9 mouse cellular contexts compared by ENCODE assay signal in genomic region chr13:54520221-54520620, GRCm38 (mm10). TPM values are rescaled to one million over a fixed set of nuclear protein-coding genes. Genes with fewer than 3 reads are reported as not detected.
DNase-seq lines count a peak whose midpoint lies in the region; TF ChIP-seq lines count a peak whose summit lies in the region.
"Had no signal": no experiment of that assay in that cellular context is flagged by ENCODE, and none has a peak within 500 bp of the region (broad histone marks: within the 10 kb centered on the region; RNA-seq: fewer than 3 reads in every experiment).

No protein-coding gene starts in this region.

- no peak overlapping the region for H3K27ac ChIP-seq in MEL (ENCODE audit: control insufficient read depth, low read depth, low read length)
- no peak overlapping the region for H3K27ac ChIP-seq in spleen, adult 2 months (ENCODE audit: insufficient read depth, low read length)
- no peak overlapping the region for H3K27ac ChIP-seq in hindbrain, embryonic 10.5 days
- H3K27ac ChIP-seq: embryonic facial prominence, embryonic 12.5 days had no signal

- peak; percentile 35 to 67 (median 59); a peak in 5 of 6 replicates for TF ChIP-seq CTCF in MEL (IDR thresholded peaks at IDR 0.05 in 2 of 3, conservative IDR thresholded peaks at IDR 0.05 in 1 of 3; ENCODE audit: control insufficient read depth in 1 of 3, insufficient read depth in 1 of 3, low read depth in 2 of 3, low read length in 3 of 3, poor library complexity in 1 of 3, severe bottlenecking in 1 of 3)
- peak; percentile 54; the same call in 1 of the 2 replicates for TF ChIP-seq CTCF in spleen, adult 2 months (IDR thresholded peaks at IDR 0.05; ENCODE audit: extremely low read depth, insufficient read depth, insufficient read length, insufficient replicate concordance)

- H3K4me1 ChIP-seq in MEL (ENCODE audit: control insufficient read depth in 1 of 2, insufficient read depth in 2 of 2, low read length in 2 of 2), result no peaks in the 10 kb centered on the region
- no peaks in the 10 kb centered on the region for H3K4me1 ChIP-seq in spleen, adult 2 months (ENCODE audit: control insufficient read depth, insufficient read depth, insufficient read length)
- no peaks in the 10 kb centered on the region for H3K4me1 ChIP-seq in hindbrain, embryonic 10.5 days (replicated peaks)
- H3K4me1 ChIP-seq: embryonic facial prominence, embryonic 12.5 days had no signal

- DNase-seq in kidney, adult 18-20 months, result peak; percentile 31
- no peak for DNase-seq in kidney, adult 11 months
- peak; percentile 59 for DNase-seq in MEL (ENCODE audit: low read depth, low spot score)
- DNase-seq in induced T-regulatory cell, adult 2 months (ENCODE audit: low read depth), result peak; percentile 64
- peak; percentile 4 to 56 for DNase-seq in spleen, adult 2 months (ENCODE audit: low read depth in 1 of 2, low spot score in 2 of 2)
- DNase-seq in neural tube, embryonic 10.5 days (ENCODE audit: extremely low spot score, low spot score), result no peak
- DNase-seq in hindbrain, embryonic 10.5 days (ENCODE audit: low spot score), result no peak
- DNase-seq in cerebellum, postnatal 4 days (ENCODE audit: low spot score in 2 of 2), result no peak

- 91% methylated on average over 4 of the region's 4 CpGs for WGBS in spleen, adult 2 months
- 90% methylated on average over 4 of the region's 4 CpGs for WGBS in hindbrain, embryonic 10.5 days

- H3K79me2 ChIP-seq in MEL (ENCODE audit: control insufficient read depth, insufficient read depth, low read length, poor library complexity), result no peaks in the 10 kb centered on the region

- no peak for TF ChIP-seq EP300 in MEL (IDR thresholded peaks at IDR 0.05; ENCODE audit: low read depth in 1 of 2, low read length in 2 of 2)

- peak; percentile 29 for TF ChIP-seq RAD21 in MEL (IDR thresholded peaks at IDR 0.05; ENCODE audit: low read depth, low read length)

- no peaks in the 10 kb centered on the region; a peak in 1 of 4 replicates for H3K36me3 ChIP-seq in MEL (ENCODE audit: control insufficient read depth in 1 of 2, insufficient read depth in 2 of 2, low read length in 2 of 2)
- H3K36me3 ChIP-seq in spleen, adult 2 months (ENCODE audit: control insufficient read depth, insufficient read depth, low read length), result peaks cover 4% of the 10 kb centered on the region; the same call in 1 of the 2 replicates
- peaks cover 26% of the 10 kb centered on the region for H3K36me3 ChIP-seq in hindbrain, embryonic 10.5 days

- no peak overlapping the region for H3K9ac ChIP-seq in MEL (ENCODE audit: control insufficient read depth, low read depth, low read length, poor library complexity, severe bottlenecking)
- H3K9ac ChIP-seq: embryonic facial prominence, embryonic 12.5 days had no signal

- no peak overlapping the region for H3K4me3 ChIP-seq in MEL (ENCODE audit: control insufficient read depth in 1 of 2, insufficient read depth in 1 of 2, low read depth in 2 of 2, low read length in 2 of 2)
- H3K4me3 ChIP-seq in spleen, adult 2 months (ENCODE audit: extremely low read depth, insufficient read depth, insufficient read length), result no peak overlapping the region
- no peak overlapping the region for H3K4me3 ChIP-seq in hindbrain, embryonic 10.5 days
- H3K4me3 ChIP-seq: embryonic facial prominence, embryonic 12.5 days had no signal

- H3K27me3 ChIP-seq in MEL (ENCODE audit: control insufficient read depth in 1 of 2, insufficient read depth in 2 of 2, low read length in 2 of 2), result no peaks in the 10 kb centered on the region
- no peaks in the 10 kb centered on the region for H3K27me3 ChIP-seq in spleen, adult 2 months (ENCODE audit: control insufficient read depth, insufficient read depth, low read length)
- H3K27me3 ChIP-seq in hindbrain, embryonic 10.5 days (ENCODE audit: insufficient read depth, poor library complexity, severe bottlenecking), result no peaks in the 10 kb centered on the region
- H3K27me3 ChIP-seq: embryonic facial prominence, embryonic 12.5 days had no signal

- no peaks in the 10 kb centered on the region for H3K9me3 ChIP-seq in MEL (replicated peaks; ENCODE audit: insufficient read depth, low read length)
- peaks cover 7% of the 10 kb centered on the region; the same call in 1 of the 2 replicates for H3K9me3 ChIP-seq in hindbrain, embryonic 10.5 days
- H3K9me3 ChIP-seq: embryonic facial prominence, embryonic 12.5 days had no signal

- TF ChIP-seq POLR2A in MEL (IDR thresholded peaks at IDR 0.05; ENCODE audit: control insufficient read depth in 1 of 2, insufficient read depth in 1 of 2, low read depth in 1 of 2, low read length in 2 of 2, poor library complexity in 1 of 2), result no peak
- TF ChIP-seq POLR2A in spleen, adult 2 months (IDR thresholded peaks at IDR 0.05; ENCODE audit: low read depth, low read length), result no peak

TF ChIP-seq in MEL, 35 proteins besides CTCF, POLR2A, EP300 and RAD21:
- TF ChIP-seq POLR2AphosphoS5 (IDR thresholded peaks at IDR 0.05; ENCODE audit: borderline replicate concordance, low read depth, low read length), result no peak
- TF ChIP-seq KAT2A (conservative IDR thresholded peaks at IDR 0.05; ENCODE audit: low read depth, low read length), result no peak
- TF ChIP-seq MYC (IDR thresholded peaks at IDR 0.05; ENCODE audit: low read depth, low read length), result no peak
- peak; percentile 56 for TF ChIP-seq SMC3 (IDR thresholded peaks at IDR 0.05; ENCODE audit: low read depth, low read length)
- TF ChIP-seq ZC3H11A (IDR thresholded peaks at IDR 0.05; ENCODE audit: low read depth, low read length), result no peak
- no peak for TF ChIP-seq ELF1 (IDR thresholded peaks at IDR 0.05; ENCODE audit: low read depth, low read length)
- TF ChIP-seq ETS1 (IDR thresholded peaks at IDR 0.05; ENCODE audit: low read depth, low read length), result no peak
- peak; percentile 76 for TF ChIP-seq ZNF384 (IDR thresholded peaks at IDR 0.05; ENCODE audit: low read depth, low read length)
- TF ChIP-seq USF1 (IDR thresholded peaks at IDR 0.05; ENCODE audit: low read depth, low read length), result no peak

RNA-seq across cellular contexts. Expression of gene Simc1, which starts 16.6 kb away (rescaled TPM):
- 4.9 and 5.6 TPM in 2 replicates for total RNA-seq in MEL (2012; rRNA removed)
- 10 to 100 TPM in 1 of 2 experiments, not detected in 1; 11.9 TPM for polyA plus RNA-seq in MEL (2012; ENCODE audit: insufficient read depth in 1 of 2, insufficient read length in 2 of 2, low read depth in 1 of 2, low replicate concordance in 2 of 2, missing spikeins in 1 of 2)
- 6.7 and 7.3 TPM in 2 replicates for polyA plus RNA-seq in spleen, adult 2 months (2012; rRNA removed)
- polyA plus RNA-seq in hindbrain, embryonic 10.5 days (2016; fragmentation: Nextera tagmentation; extraction: Ambion mirVana), result 14.3 and 15.0 TPM in 2 replicates

RNA-seq across cellular contexts. Expression of gene 4833439L19Rik, which starts 45.0 kb away (rescaled TPM):
- total RNA-seq in MEL (2012; rRNA removed), result 32.0 and 34.2 TPM in 2 replicates
- polyA plus RNA-seq in MEL (2012; ENCODE audit: insufficient read depth in 1 of 2, insufficient read length in 2 of 2, low read depth in 1 of 2, low replicate concordance in 2 of 2, missing spikeins in 1 of 2), result 10 to 100 TPM in 1 of 2 experiments, not detected in 1; 53.8 TPM
- polyA plus RNA-seq in spleen, adult 2 months (2012; rRNA removed), result 39.8 and 42.9 TPM in 2 replicates
- 228 and 273 TPM in 2 replicates for polyA plus RNA-seq in hindbrain, embryonic 10.5 days (2016; fragmentation: Nextera tagmentation; extraction: Ambion mirVana)

RNA-seq across cellular contexts. Expression of gene Thoc3, which starts 51.6 kb away (rescaled TPM):
- 89.6 and 94.0 TPM in 2 replicates for total RNA-seq in MEL (2012; rRNA removed)
- polyA plus RNA-seq in MEL (2012; ENCODE audit: insufficient read depth in 1 of 2, insufficient read length in 2 of 2, low read depth in 1 of 2, low replicate concordance in 2 of 2, missing spikeins in 1 of 2), result 100 to 1,000 TPM in 1 of 2 experiments, not detected in 1; 109 TPM
- polyA plus RNA-seq in spleen, adult 2 months (2012; rRNA removed), result 21.0 and 38.9 TPM in 2 replicates
- 165 and 185 TPM in 2 replicates for polyA plus RNA-seq in hindbrain, embryonic 10.5 days (2016; fragmentation: Nextera tagmentation; extraction: Ambion mirVana)

RNA-seq across cellular contexts. Expression of gene Arl10, which starts 54.6 kb away (rescaled TPM):
- 3.8 and 5.1 TPM in 2 replicates for total RNA-seq in MEL (2012; rRNA removed)
- 10 to 100 TPM in 1 of 2 experiments, not detected in 1; 10.9 TPM for polyA plus RNA-seq in MEL (2012; ENCODE audit: insufficient read depth in 1 of 2, insufficient read length in 2 of 2, low read depth in 1 of 2, low replicate concordance in 2 of 2, missing spikeins in 1 of 2)
- 16.4 and 25.5 TPM in 2 replicates for polyA plus RNA-seq in spleen, adult 2 months (2012; rRNA removed)
- 28.8 and 35.8 TPM in 2 replicates for polyA plus RNA-seq in hindbrain, embryonic 10.5 days (2016; fragmentation: Nextera tagmentation; extraction: Ambion mirVana)

Comparison
In these comparisons a context has a peak if more than half of its experiments do, and no peak if none do; other contexts are left out.
1. DNase-seq: peak in kidney, adult 18-20 months (single experiment), MEL (single experiment), induced T-regulatory cell, adult 2 months (single experiment) and spleen, adult 2 months (2 of 2); none in kidney, adult 11 months (single experiment), neural tube, embryonic 10.5 days (single experiment), hindbrain, embryonic 10.5 days (single experiment) and cerebellum, postnatal 4 days (0 of 2).